Mouse (Mus musculus) liver, postnatal 0 days (tissue): ENCODE measurements around the gene Rhoa.

Experiments
- CTCF ChIP-seq: sonication (generic); IDR thresholded peaks from 2 replicates; pipeline ENCODE4 v1.5.1; 2016; ENCODE audit warnings: antibody characterized with exemption, low read depth
- EP300 ChIP-seq: IDR thresholded peaks from 2 replicates; pipeline ENCODE4 v1.6.1; 2016; ENCODE audit warnings: antibody characterized with exemption, low read depth, mild to moderate bottlenecking

GRCm38 (mm10) chr9:108343835-108344234 lies 37.9 kb downstream of the Rhoa start:
- no peak for TF ChIP-seq CTCF
- TF ChIP-seq EP300, result peak; percentile 66
